ENCODE assay signal across 7 mouse cellular contexts in genomic region chr11:97766154-97766881, GRCm38 (mm10). TPM values are rescaled to one million over a fixed set of nuclear protein-coding genes. Genes with fewer than 3 reads are reported as not detected.
A peak's percentile ranks its signal among the peaks of the same experiment; 100 is the strongest.
DNase-seq lines count a peak whose midpoint lies in the region; ATAC-seq lines count a peak whose summit lies in the region.

Cwc25 (minus strand) TSS chr11:97766556.

- peak within 1 kb of the TSS; percentile 91 for H3K4me3 ChIP-seq in embryonic facial prominence, embryonic 11.5 days (ENCODE audit: low read depth, low read length)
- peak within 1 kb of the TSS; percentile 98 for H3K4me3 ChIP-seq in limb, embryonic 10.5 days
- H3K4me3 ChIP-seq in midbrain, embryonic 13.5 days (replicated peaks): peak within 1 kb of the TSS; percentile 94

- H3K9me3 ChIP-seq in embryonic facial prominence, embryonic 11.5 days (replicated peaks; ENCODE audit: control insufficient read depth, low read length): no peaks in the 10 kb centered on the region
- H3K9me3 ChIP-seq in limb, embryonic 10.5 days (replicated peaks): no peaks in the 10 kb centered on the region
- H3K9me3 ChIP-seq in midbrain, embryonic 13.5 days: no peaks in the 10 kb centered on the region

- peaks cover 3% of the 10 kb centered on the region for H3K36me3 ChIP-seq in embryonic facial prominence, embryonic 11.5 days (replicated peaks; ENCODE audit: control insufficient read depth, insufficient read depth, low read depth, low read length)
- H3K36me3 ChIP-seq in limb, embryonic 10.5 days: peaks cover 34% of the 10 kb centered on the region
- peaks cover 31% of the 10 kb centered on the region for H3K36me3 ChIP-seq in midbrain, embryonic 13.5 days

- H3K27ac ChIP-seq in embryonic facial prominence, embryonic 11.5 days (replicated peaks; ENCODE audit: low read depth, low read length): peak within 1 kb of the TSS; percentile 70
- H3K27ac ChIP-seq in limb, embryonic 10.5 days: peak within 1 kb of the TSS; percentile 86
- H3K27ac ChIP-seq in midbrain, embryonic 13.5 days: peak within 1 kb of the TSS; percentile 90

- H3K4me2 ChIP-seq in embryonic facial prominence, embryonic 11.5 days (ENCODE audit: low read depth, low read length): peak within 1 kb of the TSS; percentile 79
- peak within 1 kb of the TSS; percentile 77 for H3K4me2 ChIP-seq in midbrain, embryonic 13.5 days (replicated peaks)

- H3K9ac ChIP-seq in embryonic facial prominence, embryonic 11.5 days (replicated peaks; ENCODE audit: low read length): peak within 1 kb of the TSS; percentile 88
- peak within 1 kb of the TSS; percentile 91 for H3K9ac ChIP-seq in midbrain, embryonic 13.5 days (replicated peaks)

- ATAC-seq in embryonic facial prominence, embryonic 11.5 days (replicated peaks; ENCODE audit: insufficient number of reproducible peaks, low FRiP score, low TSS enrichment, low read depth): peak; percentile 79
- peak; percentile 97 for ATAC-seq in granulocyte monocyte progenitor cell, adult 5-6 weeks (replicated peaks; ENCODE audit: poor library complexity, severe bottlenecking)
- peak; percentile 96 for ATAC-seq in midbrain, embryonic 13.5 days

- no peaks in the 10 kb centered on the region for H3K27me3 ChIP-seq in embryonic facial prominence, embryonic 11.5 days (ENCODE audit: control insufficient read depth, insufficient read depth, low read length)
- no peaks in the 10 kb centered on the region for H3K27me3 ChIP-seq in limb, embryonic 10.5 days (ENCODE audit: low read depth, poor library complexity, severe bottlenecking)
- H3K27me3 ChIP-seq in midbrain, embryonic 13.5 days: no peaks in the 10 kb centered on the region

- DNase-seq in adrenal gland, postnatal 14 days: peak; percentile 97
- DNase-seq in embryonic facial prominence, embryonic 11.5 days (ENCODE audit: low spot score): peak; percentile 98
- DNase-seq in kidney, adult 11 months: peak; percentile 94
- DNase-seq in limb, embryonic 10.5 days (ENCODE audit: low spot score): peak; percentile 96
- DNase-seq in spleen, adult 12 weeks (ENCODE audit: low spot score): peak; percentile 90

- no peaks in the 10 kb centered on the region for H3K4me1 ChIP-seq in embryonic facial prominence, embryonic 11.5 days (ENCODE audit: control insufficient read depth, insufficient read depth, low read length)
- H3K4me1 ChIP-seq in limb, embryonic 10.5 days: peaks cover 16% of the 10 kb centered on the region
- peaks cover 22% of the 10 kb centered on the region for H3K4me1 ChIP-seq in midbrain, embryonic 13.5 days (replicated peaks)

- under 1% methylated on average over 38 of the region's 38 CpGs for WGBS in embryonic facial prominence, embryonic 11.5 days
- WGBS in limb, embryonic 10.5 days: under 1% methylated on average over 38 of the region's 38 CpGs
- 2% methylated on average over 38 of the region's 38 CpGs for WGBS in midbrain, embryonic 13.5 days

RNA-seq across cellular contexts. Expression of gene Cwc25, which starts in this region (rescaled TPM):
- 17.6 and 18.7 TPM in 2 replicates for total RNA-seq in adrenal gland, postnatal 14 days (2021)
- 12.9 and 13.1 TPM in 2 replicates for polyA plus RNA-seq in embryonic facial prominence, embryonic 11.5 days (2014; fragmentation: Nextera tagmentation; extraction: Ambion mirVana)
- 9.0 and 13.0 TPM in 2 replicates for total RNA-seq in granulocyte monocyte progenitor cell, adult 5-6 weeks (2014; fragmentation: Nextera tagmentation)
- 16.3 and 18.9 TPM in 2 replicates for total RNA-seq in granulocyte monocyte progenitor cell, adult 5-6 weeks (2017)
- 17.8 and 21.6 TPM in 2 replicates for polyA plus RNA-seq in limb, embryonic 10.5 days (2016; fragmentation: Nextera tagmentation; extraction: Ambion mirVana)
- polyA plus RNA-seq in midbrain, embryonic 13.5 days (2015; fragmentation: Nextera tagmentation; extraction: Ambion mirVana): 19.0 and 19.6 TPM in 2 replicates

Comparison
In these comparisons a context has a peak if more than half of its experiments do, and no peak if none do; other contexts are left out.
1. Peak in every context shown above with its lines: DNase-seq, ATAC-seq, H3K4me3 ChIP-seq and H3K27ac ChIP-seq.